Mouse (Mus musculus): ENCODE measurements around the gene Gm7978.
"Not testable (repeated sequence)": the region's sequence is repeated elsewhere in the genome, so short reads cannot be mapped to it uniquely, and the experiment has no call there.

Gene Gm7978

GRCm38 (mm10) chr5:95736073-95736472, at the start of gene Gm7978:
Gm7978 (minus strand) TSS chr5:95736173.
- not testable (repeated sequence) for DNase-seq (ENCODE audit: low spot score)

- not testable (repeated sequence) for DNase-seq (ENCODE audit: low spot score)
These were observed 39.7 kb upstream of the Gm7978 start, which contains the start of gene E330014E10Rik for GRCm38 (mm10) chr5:95775690-95776089. E330014E10Rik (plus strand) TSS chr5:95775990.

DNA sequence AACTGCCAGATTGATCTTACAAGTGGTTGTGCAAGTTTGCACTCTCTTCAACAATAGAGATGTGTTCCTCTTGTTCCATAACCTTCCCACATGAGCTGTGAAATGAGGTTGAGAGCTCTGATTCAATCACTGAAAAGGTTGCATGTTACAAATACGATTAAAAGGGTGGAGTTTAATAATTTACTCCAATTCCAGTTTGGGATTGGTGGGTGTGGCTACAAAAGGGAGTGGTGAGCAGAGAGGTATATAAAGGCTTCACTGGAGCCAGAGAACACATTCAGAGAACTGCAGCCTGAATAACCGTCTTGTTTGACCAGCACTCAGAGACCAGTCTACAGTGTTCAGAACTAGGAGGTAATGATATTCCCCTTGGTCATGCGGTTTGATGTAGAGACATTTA, 5.7 kb upstream of the Gm7978 start, which contains the start of gene Gm7982:
Gm7982 (plus strand) TSS at position 301 of the 400 bp plus-strand sequence.
- not testable (repeated sequence) for DNase-seq (ENCODE audit: low spot score)
